Mouse (Mus musculus): Measurements from ENCODE around the gene Trim10. TPM values are rescaled to one million over a fixed set of nuclear protein-coding genes. Genes with fewer than 3 reads are reported as not detected.

Gene Trim10
- polyA plus RNA-seq, 1 experiment, result 0.13 TPM

DNA sequence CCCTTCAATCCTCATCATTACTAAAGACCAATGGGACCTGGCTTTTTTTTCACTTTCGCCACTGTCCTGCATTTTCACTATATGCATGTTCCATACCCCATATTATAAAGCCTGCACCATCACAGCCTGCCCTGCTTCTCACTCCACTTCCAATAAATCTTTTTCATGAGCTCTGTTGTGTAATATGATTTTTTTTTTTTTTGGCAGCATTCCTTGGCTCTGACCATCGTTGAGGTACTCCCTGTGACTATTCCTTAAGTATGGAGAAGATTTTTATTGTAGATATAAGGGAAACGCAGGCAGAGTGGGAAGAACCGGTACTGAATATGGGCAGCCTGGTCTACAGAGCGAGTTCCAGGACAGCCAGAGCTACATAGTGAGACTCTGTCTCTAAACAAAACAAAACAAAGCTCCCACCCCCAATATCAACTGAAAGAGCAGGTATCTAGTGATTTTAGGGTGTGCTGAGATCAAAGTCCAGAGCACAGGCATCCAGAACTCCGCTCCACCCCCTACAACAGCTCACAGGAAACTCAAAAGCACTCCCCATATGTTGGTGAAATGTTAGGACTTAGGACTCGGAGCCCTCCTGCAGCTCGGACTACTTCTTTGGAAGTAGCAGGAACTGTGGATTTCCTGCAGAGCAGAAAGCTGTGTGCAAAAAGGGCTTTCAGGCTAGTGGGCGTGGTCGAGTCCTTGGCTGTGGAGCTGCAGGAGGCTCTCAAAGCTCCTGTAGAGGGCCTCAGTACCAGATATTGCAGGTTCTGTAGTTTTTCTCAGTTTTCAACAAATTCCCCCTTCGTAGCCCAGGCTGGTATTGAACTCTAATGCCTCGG is 33.6 kb upstream of the Trim10 start:
- Histone ChIP-seq H3K27me3 (ENCODE audit: control insufficient read depth, insufficient read depth, low read length) (no peaks in the 10 kb centered on the region), H3K27ac (ENCODE audit: insufficient read depth, low read length) (no peak overlapping the region), H3K4me3 (replicated peaks; ENCODE audit: insufficient read depth, low read depth, low read length) (no peak overlapping the region), H3K4me1 (ENCODE audit: control insufficient read depth, insufficient read depth, low read length) (peaks cover 7% of the 10 kb centered on the region)
- TF ChIP-seq POLR2A (IDR thresholded peaks at IDR 0.05; ENCODE audit: borderline replicate concordance, insufficient read depth, low read length) (no peak), CTCF (IDR thresholded peaks at IDR 0.05; ENCODE audit: borderline replicate concordance, insufficient read depth, low read depth, low read length) (no peak)
- peak; percentile 44 to 56 for DNase-seq
- WGBS, result 44% methylated on average over 12 of the region's 12 CpGs

DNA sequence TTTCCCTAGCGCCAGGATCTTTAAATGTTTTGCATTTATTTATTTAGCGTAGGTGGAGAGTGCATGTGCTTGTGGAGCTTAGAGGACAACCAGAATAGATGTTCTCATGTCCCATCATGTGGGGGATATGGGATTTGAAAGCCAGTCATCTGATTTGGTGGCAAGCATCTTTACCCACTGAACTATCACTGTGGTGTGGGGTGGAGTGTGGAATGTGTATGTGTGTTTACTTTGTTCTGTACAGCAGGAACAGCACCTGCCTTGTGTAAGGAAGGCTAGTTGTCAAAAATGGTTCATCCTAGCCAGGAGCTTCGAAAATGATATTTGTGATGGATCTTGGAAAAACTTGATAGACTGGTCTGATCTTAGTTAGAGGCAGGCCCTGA is 33.0 kb upstream of the Trim10 start:
- no peak for DNase-seq
- peaks cover 7% of the 10 kb centered on the region for H3K4me1 ChIP-seq (ENCODE audit: control insufficient read depth, insufficient read depth, low read length)
- TF ChIP-seq CTCF (IDR thresholded peaks at IDR 0.05; ENCODE audit: borderline replicate concordance, insufficient read depth, low read depth, low read length) (no peak), POLR2A (IDR thresholded peaks at IDR 0.05; ENCODE audit: borderline replicate concordance, insufficient read depth, low read length) (no peak)
- H3K27me3 ChIP-seq (ENCODE audit: control insufficient read depth, insufficient read depth, low read length), result no peaks in the 10 kb centered on the region
- peak overlapping the region; percentile 89 for H3K4me3 ChIP-seq (replicated peaks; ENCODE audit: insufficient read depth, low read depth, low read length)
- WGBS, result 26% methylated on average over 3 of the region's 3 CpGs
- H3K27ac ChIP-seq (ENCODE audit: insufficient read depth, low read length), result peak overlapping the region; percentile 70

DNA sequence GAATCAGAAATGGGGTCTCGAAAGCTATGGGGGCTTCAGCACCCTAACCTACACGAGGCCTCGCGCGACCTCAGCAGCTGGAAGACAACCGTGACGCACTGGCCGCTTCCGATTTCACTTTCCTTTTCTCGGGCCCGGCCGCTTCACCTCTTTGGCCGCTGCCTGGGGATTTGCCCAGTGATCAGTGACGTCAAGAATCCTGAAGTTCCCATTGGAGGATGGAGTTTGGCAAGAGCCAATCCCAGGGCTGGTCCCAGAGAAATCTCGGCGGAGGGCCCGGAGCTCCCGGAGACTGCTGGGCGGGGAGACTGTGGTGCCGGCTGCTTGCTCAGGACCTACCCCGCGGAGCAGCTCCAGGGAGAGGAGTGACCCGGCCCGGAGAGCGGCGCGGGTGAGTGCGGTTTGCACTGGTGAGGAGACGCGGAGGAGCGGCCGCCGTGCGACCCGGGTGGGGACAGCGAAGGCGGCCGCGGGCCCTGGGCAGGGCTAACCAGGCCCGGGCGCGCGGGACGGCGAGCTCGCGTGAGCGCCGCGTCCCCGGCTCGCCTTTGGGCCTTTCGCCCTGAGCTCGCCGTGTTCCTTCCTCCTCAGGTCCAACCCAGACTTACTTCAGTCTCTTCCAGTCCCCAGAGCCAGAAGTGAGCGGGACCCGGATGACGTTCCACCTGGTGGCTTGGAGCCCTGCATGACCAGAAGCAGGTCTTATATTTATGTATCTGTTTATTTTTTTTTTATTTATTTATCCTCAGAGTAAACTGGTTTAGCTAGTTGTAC is 32.3 kb upstream of the Trim10 start, which contains the start of gene Trim26:
Gene Trim26, plus strand, starts transcription at position 261 of the 774 bp plus-strand sequence.
- H3K4me3 ChIP-seq (replicated peaks; ENCODE audit: insufficient read depth, low read depth, low read length), result peak within 1 kb of the TSS; percentile 89
- no peak for TF ChIP-seq CTCF (IDR thresholded peaks at IDR 0.05; ENCODE audit: borderline replicate concordance, insufficient read depth, low read depth, low read length)
- TF ChIP-seq POLR2A (IDR thresholded peaks at IDR 0.05; ENCODE audit: borderline replicate concordance, insufficient read depth, low read length), result peak; percentile 60; the same call in 1 of the 2 replicates
- DNase-seq, result peak; percentile 98 to 99
- peak within 1 kb of the TSS; percentile 74 for H3K27ac ChIP-seq (ENCODE audit: insufficient read depth, low read length)
- H3K4me1 ChIP-seq (ENCODE audit: control insufficient read depth, insufficient read depth, low read length), result peaks cover 7% of the 10 kb centered on the region
- H3K27me3 ChIP-seq (ENCODE audit: control insufficient read depth, insufficient read depth, low read length), result no peaks in the 10 kb centered on the region
- under 1% methylated on average over 58 of the region's 58 CpGs for WGBS

GRCm38 (mm10) chr17:36839001-36839400 is 30.4 kb upstream of the Trim10 start:
- DNase-seq, result no peak
- peaks cover 7% of the 10 kb centered on the region for H3K4me1 ChIP-seq (ENCODE audit: control insufficient read depth, insufficient read depth, low read length)
- H3K27ac ChIP-seq (ENCODE audit: insufficient read depth, low read length), result no peak overlapping the region
- H3K27me3 ChIP-seq (ENCODE audit: control insufficient read depth, insufficient read depth, low read length), result no peaks in the 10 kb centered on the region
- no peak overlapping the region for H3K4me3 ChIP-seq (replicated peaks; ENCODE audit: insufficient read depth, low read depth, low read length)
- 81% methylated on average over 5 of the region's 5 CpGs for WGBS
- no peak for TF ChIP-seq POLR2A (IDR thresholded peaks at IDR 0.05; ENCODE audit: borderline replicate concordance, insufficient read depth, low read length)
- no peak for TF ChIP-seq CTCF (IDR thresholded peaks at IDR 0.05; ENCODE audit: borderline replicate concordance, insufficient read depth, low read depth, low read length)

DNA sequence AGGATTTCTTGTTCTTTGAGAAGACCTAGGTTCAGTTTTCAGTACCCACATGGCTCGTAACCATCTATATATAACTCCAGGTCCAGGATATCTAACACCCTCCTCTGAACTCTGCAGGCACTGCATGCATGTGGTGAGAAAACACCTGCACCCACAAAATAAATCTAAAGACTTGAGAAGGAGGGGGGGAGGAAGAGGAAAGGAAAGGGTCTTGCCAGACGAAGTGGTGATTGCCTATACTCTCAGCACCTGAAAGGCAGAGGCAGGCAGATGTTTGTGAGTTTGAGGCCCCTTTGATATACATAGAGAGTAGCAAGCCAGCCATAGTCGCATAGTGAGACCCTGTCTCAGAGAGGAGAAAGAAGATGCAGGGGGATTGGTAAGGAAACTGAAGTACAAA is 29.4 kb upstream of the Trim10 start:
- peaks cover 7% of the 10 kb centered on the region for H3K4me1 ChIP-seq (ENCODE audit: control insufficient read depth, insufficient read depth, low read length)
- 90% methylated on average over 3 of the region's 3 CpGs for WGBS

DNA sequence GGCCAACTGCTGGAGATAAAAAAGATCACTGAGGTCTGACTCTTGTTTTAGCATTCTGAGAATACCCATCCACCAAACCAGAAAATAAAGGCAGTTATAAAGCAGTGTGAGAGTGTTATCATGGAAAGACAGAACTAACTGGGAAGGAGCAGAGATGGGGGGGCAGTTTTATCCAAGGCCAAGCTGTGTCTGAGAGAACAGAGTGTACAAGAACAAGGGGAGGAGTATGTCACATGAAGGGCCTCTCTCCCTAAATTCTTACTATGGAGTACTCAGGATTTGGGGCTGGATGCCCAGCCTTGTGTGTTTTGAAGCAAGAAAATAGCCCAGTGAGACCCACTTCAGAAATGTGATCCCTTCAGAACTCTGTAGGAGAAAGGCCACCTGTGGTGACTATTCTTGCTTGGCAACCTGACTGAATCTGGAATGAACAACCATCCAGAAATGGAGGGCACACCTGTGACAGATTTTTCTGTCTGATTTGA is 28.4 kb upstream of the Trim10 start:
- no peak for TF ChIP-seq CTCF (IDR thresholded peaks at IDR 0.05; ENCODE audit: borderline replicate concordance, insufficient read depth, low read depth, low read length)
- TF ChIP-seq POLR2A (IDR thresholded peaks at IDR 0.05; ENCODE audit: borderline replicate concordance, insufficient read depth, low read length), result no peak
- Histone ChIP-seq H3K4me1 (ENCODE audit: control insufficient read depth, insufficient read depth, low read length) (peaks cover 7% of the 10 kb centered on the region), H3K4me3 (replicated peaks; ENCODE audit: insufficient read depth, low read depth, low read length) (no peak overlapping the region), H3K27me3 (ENCODE audit: control insufficient read depth, insufficient read depth, low read length) (no peaks in the 10 kb centered on the region), H3K27ac (ENCODE audit: insufficient read depth, low read length) (no peak overlapping the region)
- no peak for DNase-seq

More for the DNA sequence above, 29.4 kb upstream of the Trim10 start:
- no peak for TF ChIP-seq CTCF (IDR thresholded peaks at IDR 0.05; ENCODE audit: borderline replicate concordance, insufficient read depth, low read depth, low read length)
- no peak for TF ChIP-seq POLR2A (IDR thresholded peaks at IDR 0.05; ENCODE audit: borderline replicate concordance, insufficient read depth, low read length)
- H3K27ac ChIP-seq (ENCODE audit: insufficient read depth, low read length), result no peak overlapping the region
- no peaks in the 10 kb centered on the region for H3K27me3 ChIP-seq (ENCODE audit: control insufficient read depth, insufficient read depth, low read length)
- no peak for DNase-seq
- no peak overlapping the region for H3K4me3 ChIP-seq (replicated peaks; ENCODE audit: insufficient read depth, low read depth, low read length)

GRCm38 (mm10) chr17:36843696-36844095 is 25.7 kb upstream of the Trim10 start:
- WGBS, result 65% methylated on average over 7 of the region's 7 CpGs
- peaks cover 1% of the 10 kb centered on the region for H3K4me1 ChIP-seq (ENCODE audit: control insufficient read depth, insufficient read depth, low read length)
- no peak for TF ChIP-seq CTCF (IDR thresholded peaks at IDR 0.05; ENCODE audit: borderline replicate concordance, insufficient read depth, low read depth, low read length)
- TF ChIP-seq POLR2A (IDR thresholded peaks at IDR 0.05; ENCODE audit: borderline replicate concordance, insufficient read depth, low read length), result no peak
- H3K27me3 ChIP-seq (ENCODE audit: control insufficient read depth, insufficient read depth, low read length), result no peaks in the 10 kb centered on the region
- H3K27ac ChIP-seq (ENCODE audit: insufficient read depth, low read length), result no peak overlapping the region
- no peak for DNase-seq
- H3K4me3 ChIP-seq (replicated peaks; ENCODE audit: insufficient read depth, low read depth, low read length), result no peak overlapping the region

Measured in cerebellum, adult 2 months (tissue).